Mouse (Mus musculus) cerebellum, adult 11 months (tissue): ENCODE data around the gene Adipor1.
A peak's percentile ranks its signal among the peaks of the same experiment; 100 is the strongest.
"Not testable (repeated sequence)": the region's sequence is repeated elsewhere in the genome, so short reads cannot be mapped to it uniquely, and the experiment has no call there.

ENCODE experiments used
- DNase-seq: peaks from one replicate; pipeline ENCODE4 v3.0.0; 2022

Adipor1 gene

DNA sequence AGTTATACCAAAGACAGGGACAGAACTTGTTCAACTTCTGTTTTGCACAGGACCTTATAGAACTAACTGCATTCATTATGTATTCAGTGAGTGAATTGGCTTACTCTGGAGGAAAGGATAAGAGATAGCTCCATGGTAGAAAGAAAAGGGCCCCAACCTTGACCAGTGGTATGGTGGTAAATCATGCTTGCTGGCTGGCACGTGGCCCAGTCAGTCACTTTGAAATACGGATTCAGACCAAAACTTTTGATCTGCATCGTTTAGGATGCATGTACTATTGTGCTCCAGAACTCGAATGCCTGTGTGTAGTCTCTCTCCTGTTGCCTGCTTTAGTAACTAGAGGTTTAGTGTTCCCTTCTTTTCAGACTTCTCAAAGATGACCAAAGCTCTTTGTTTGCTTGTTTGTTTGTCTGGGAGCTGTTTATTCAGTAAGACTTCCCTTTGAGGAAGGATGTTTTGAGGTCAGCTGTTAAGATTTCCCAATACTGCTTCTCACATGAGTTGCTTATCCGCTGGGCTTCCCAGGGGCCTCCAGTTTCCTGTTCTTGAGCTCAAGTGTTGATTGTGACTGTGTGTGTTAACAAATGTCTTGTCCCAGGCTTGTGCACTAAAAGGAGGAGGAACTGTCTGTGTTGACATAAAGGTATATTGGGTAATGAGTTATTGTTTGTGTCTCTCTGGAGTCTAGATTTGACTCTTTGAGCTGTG, 4.7 kb downstream of the Adipor1 start:
- DNase-seq: no peak

DNA sequence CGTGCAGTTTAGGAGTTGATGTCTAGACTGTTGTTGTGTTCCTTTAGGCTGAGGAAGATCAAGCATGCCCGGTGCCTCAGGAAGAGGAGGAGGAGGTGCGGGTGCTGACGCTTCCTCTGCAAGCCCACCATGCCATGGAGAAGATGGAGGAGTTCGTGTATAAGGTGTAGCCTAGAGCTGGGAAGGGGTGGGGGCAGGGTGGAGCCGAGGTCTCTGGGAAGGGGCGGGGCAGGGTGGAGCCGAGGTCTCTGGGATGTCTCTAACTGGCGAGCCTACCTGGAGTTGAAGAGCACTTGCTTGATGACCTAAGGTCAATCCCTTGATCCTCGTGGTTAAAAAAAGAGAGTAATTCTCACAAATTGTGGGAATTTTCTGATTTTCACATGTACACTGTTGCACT, 8.7 kb downstream of the Adipor1 start:
- DNase-seq: no peak

DNA sequence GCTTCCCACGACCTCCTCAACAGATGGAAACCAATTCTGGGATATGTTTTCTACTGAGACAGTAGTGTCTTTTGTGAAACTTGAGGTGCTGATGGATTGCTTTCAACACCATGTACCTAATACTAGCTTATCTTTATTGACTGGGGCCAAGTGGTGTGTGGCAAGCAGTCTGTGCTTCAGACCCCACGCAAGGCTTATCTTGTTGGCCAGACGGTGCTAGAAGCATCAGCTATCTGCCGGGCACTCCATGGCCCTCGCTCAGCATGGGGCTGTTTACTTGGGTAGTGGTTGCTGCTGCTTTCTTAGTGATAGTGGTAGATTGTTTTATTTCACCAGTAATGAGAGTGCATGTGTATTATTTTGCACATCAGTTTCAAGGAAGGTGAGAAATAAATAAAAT, 11.1 kb downstream of the Adipor1 start:
- DNase-seq: no peak

GRCm38 (mm10) chr1:134433002-134433401, 17.8 kb downstream of the Adipor1 start:
- DNase-seq: no peak

GRCm38 (mm10) chr1:134433473-134433872, 18.3 kb downstream of the Adipor1 start:
- no peak for DNase-seq

- no peak for DNase-seq
These were observed 20.2 kb downstream of the Adipor1 start for GRCm38 (mm10) chr1:134435414-134435813.

DNA sequence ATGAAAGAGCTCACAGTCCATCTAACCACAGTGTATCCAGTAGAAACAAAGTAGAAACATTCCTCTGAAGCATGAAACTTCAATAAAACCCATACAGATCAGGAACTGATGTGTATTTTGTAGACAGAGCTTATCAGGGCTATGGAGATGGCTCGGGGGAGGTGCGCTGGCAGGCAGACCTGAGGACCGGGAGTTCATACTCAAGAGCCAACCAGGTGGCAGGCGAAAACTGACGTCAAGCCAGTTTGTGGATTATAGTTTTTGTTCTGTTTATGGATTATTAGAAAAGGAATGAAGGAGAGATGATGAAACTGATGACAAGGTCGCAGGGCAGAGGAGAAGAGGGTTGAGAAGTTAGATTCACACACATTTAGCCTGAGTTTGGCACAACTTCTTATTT, 25.3 kb downstream of the Adipor1 start:
- no peak for DNase-seq

- DNase-seq: not testable (repeated sequence)
These were observed 26.6 kb downstream of the Adipor1 start for GRCm38 (mm10) chr1:134441737-134442136.

DNA sequence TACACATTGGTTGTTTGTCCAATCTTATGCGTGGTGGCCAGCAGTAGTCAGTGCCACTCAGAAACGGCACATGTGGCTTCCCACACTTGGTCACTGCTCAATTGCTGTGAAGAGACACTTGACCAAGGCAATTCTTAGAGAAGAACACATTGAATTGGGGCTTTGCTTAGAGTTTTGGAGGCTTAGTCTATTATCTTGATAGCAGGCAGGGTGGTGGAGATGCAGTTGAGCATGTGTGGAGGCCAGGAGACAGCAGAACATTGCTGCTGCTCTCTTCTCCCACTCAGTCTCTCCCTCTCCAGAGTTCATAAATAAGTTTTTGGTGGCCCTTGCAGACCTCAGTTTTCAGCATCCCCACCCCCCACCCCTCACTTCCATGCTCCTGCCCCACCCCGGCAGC, 27.2 kb downstream of the Adipor1 start:
- DNase-seq: no peak

GRCm38 (mm10) chr1:134443288-134443687, 28.1 kb downstream of the Adipor1 start:
- DNase-seq: not testable (repeated sequence)

DNA sequence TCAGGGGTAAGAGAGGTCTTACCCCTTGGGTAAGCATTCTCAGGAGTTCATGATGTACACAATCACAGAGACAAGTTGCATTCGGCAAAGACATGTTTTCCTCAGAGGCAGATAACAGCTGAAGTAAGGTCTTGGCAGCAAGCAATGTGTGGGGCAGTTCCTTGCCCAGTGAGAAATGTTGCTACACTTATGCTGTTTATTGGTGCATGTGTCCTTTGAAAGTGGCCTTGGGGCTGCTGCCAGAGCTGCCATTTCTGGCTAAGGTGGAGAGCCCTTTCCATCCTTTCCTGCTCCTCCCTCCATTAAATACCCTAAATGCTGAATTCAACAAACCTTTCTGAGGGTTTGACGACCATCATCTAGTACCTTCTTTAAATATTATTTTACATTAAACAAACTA, 30.2 kb downstream of the Adipor1 start:
- DNase-seq: no peak

GRCm38 (mm10) chr1:134448537-134448936, 33.4 kb downstream of the Adipor1 start:
- DNase-seq: not testable (repeated sequence)

GRCm38 (mm10) chr1:134450201-134450600, 35.0 kb downstream of the Adipor1 start:
- no peak for DNase-seq

- peak; percentile 15 for DNase-seq
These were observed 35.8 kb downstream of the Adipor1 start for GRCm38 (mm10) chr1:134450986-134451385.

DNA sequence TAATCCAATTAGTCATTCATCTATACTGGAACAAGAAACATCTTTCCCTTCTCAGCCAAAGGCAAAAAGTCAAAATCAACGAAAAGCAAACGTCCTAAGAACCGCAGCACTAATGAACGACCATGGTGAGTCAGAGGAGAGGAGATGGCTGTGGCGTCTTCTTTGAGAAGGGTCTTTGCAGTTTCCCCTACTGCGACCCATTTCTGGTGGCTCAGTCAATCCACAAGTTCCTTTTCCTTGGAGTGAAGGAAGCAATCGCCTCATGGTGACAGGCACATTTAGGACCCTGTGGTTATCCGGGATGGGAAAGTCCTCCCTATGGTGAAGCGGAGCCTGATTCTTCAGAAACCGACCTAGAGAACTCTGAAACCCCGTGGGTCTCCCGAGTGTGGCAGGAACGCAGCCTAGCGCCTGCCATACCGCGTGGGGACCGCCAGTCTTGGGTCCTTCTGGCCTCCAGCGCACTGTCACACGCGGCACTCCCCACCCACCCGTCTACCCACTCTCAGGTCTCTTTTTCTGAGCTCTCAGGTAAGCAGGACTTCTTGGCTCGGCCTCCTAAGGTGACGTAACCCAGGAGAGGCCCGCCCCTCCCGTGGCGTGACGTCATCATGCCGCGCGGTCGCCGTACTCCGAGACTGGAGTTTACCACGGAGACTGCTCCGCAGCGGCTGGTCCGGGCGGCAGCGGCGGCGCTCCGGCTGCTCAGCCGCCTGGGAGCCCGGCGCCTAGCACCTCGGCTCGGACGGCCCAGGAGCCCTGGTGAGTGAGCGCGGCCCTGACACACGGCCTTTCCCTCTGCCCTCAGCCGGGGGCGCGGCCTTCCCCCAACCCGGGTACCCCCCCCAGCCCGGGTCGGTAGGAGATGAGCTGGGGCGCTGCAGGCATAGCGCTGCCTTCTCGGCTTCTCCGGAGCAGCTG, 40.0 kb downstream of the Adipor1 start, which contains the start of gene Klhl12:
Gene Klhl12 (plus strand): TSS at position 628 of the 921 bp plus-strand sequence.
- DNase-seq: peak; percentile 96

- DNase-seq: no peak
These were observed 40.9 kb downstream of the Adipor1 start for GRCm38 (mm10) chr1:134456060-134456459.

DNA sequence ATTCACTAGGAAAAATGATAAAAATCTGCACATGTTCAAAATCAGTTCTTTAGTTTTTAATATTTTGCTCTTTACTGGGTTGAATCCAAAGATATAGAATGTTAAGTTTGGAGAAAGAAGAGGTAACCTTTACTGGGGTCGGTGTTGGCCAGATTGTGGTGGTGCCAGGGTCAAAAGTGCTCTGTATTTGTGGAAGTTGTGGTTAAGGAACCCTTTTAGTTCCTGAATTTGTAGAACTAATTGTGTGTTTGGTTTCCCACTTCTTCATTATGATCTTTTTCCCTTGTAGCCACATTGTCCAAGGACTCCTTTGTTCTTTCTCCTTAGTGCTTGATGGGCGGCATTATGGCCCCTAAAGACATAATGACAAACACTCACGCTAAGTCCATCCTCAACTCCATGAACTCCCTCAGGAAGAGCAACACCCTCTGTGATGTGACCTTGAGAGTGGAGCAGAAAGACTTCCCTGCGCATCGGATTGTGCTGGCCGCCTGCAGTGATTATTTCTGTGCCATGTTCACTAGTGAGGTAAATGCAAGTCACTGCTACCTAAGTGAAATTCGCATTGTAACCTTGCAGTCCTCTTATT, 43.1 kb downstream of the Adipor1 start:
- DNase-seq: no peak

DNA sequence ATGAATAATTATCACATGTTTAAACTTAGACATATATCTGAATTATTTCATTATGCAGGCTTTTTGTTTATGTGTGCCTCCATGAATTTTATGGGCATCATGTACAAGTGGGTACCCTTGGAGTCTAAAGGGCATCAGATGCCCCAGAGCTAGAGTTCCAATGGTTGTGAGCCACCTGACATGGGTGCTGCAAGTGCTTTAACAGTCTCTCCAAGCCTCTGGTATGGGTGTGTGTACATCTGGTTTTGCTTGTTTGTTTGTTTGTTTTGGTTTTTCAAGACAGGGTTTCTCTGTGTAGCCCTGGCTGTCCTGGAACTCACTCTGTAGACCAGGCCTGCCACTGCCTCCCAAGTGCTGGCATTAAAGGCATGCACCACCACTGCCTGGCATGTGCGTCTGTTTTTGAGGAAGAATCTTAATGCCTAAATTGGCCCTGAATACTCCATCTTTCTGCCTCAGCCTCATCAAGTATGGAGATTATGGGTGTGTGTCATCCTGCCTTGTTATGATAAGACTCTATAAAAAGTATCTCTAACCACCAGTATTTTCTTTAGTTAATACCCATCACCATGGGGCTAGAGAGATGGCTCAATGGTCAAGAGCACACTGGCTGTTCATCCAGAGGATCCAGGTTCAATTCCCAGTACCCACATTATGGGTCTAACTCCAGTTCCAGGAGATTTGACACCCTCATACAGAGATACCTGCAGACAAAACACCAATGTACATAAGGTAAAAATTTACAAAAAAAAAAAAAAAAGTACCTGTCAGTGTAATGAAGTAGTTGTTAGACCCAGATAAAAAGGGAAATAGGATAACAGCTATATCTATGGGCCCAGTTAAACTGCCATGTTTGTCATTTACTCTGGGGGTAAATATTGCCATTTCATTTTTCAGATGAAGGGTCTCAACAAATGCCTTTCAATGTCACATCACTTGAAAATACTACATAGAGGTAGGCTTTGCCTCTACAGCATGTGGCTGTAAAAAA, 45.4 kb downstream of the Adipor1 start:
- no peak for DNase-seq
